Mouse (Mus musculus) mature B cell (primary cell): ENCODE results near the gene Lyrm4.
"Not testable (repeated sequence)": the region's sequence is repeated elsewhere in the genome, so short reads cannot be mapped to it uniquely, and the experiment has no call there.

Experiments
- in situ Hi-C: fragments of 300-500 bp; cut with MboI; formaldehyde crosslinking; loops from 2 replicates; pipeline ENCODE4 v1.14.3; 2019

The Lyrm4 gene

GRCm38 (mm10) chr13:35995231-35995630 is 122.1 kb downstream of the Lyrm4 start:
- in situ Hi-C loops: no loop called here

- in situ Hi-C loops: no loop called here
Observed at GRCm38 (mm10) chr13:35994067-35994466, 123.3 kb downstream of the Lyrm4 start.

- in situ Hi-C loops: not testable (repeated sequence)
Observed at GRCm38 (mm10) chr13:35991185-35991584, 126.1 kb downstream of the Lyrm4 start.

GRCm38 (mm10) chr13:35989329-35989728 is 128.0 kb downstream of the Lyrm4 start:
- in situ Hi-C loops: no loop called here

- in situ Hi-C loops: no loop called here
Observed at GRCm38 (mm10) chr13:35982985-35983384, 134.3 kb downstream of the Lyrm4 start.

- in situ Hi-C loops: no loop called here
Observed at GRCm38 (mm10) chr13:35980471-35980870, 136.9 kb downstream of the Lyrm4 start.

GRCm38 (mm10) chr13:35976912-35977311 is 140.4 kb downstream of the Lyrm4 start:
- in situ Hi-C loops: no loop called here

- in situ Hi-C loops: no loop called here
Observed at GRCm38 (mm10) chr13:35969829-35970228, 147.5 kb downstream of the Lyrm4 start.

GRCm38 (mm10) chr13:35969431-35969721 is 147.9 kb downstream of the Lyrm4 start:
- in situ Hi-C loops: no loop called here

- in situ Hi-C loops: no loop called here
Observed at GRCm38 (mm10) chr13:35968719-35969430, 148.5 kb downstream of the Lyrm4 start.

GRCm38 (mm10) chr13:35968131-35968718 is 149.1 kb downstream of the Lyrm4 start:
- in situ Hi-C loops: no loop called here

- in situ Hi-C loops: no loop called here
Observed at GRCm38 (mm10) chr13:35967690-35968089, 149.6 kb downstream of the Lyrm4 start.

GRCm38 (mm10) chr13:35963583-35963982 is 153.7 kb downstream of the Lyrm4 start:
- in situ Hi-C loops: no loop called here

GRCm38 (mm10) chr13:35959391-35960067 is 157.8 kb downstream of the Lyrm4 start:
- in situ Hi-C loops: no loop called here

- in situ Hi-C loops: no loop called here
Observed at GRCm38 (mm10) chr13:35958539-35958938, 158.8 kb downstream of the Lyrm4 start, which contains the start of gene Ppp1r3g. Gene Ppp1r3g, plus strand, starts transcription at chr13:35958839.

GRCm38 (mm10) chr13:35949814-35950455 is 167.4 kb downstream of the Lyrm4 start:
- in situ Hi-C loops: no loop called here

GRCm38 (mm10) chr13:35947354-35948000 is 169.8 kb downstream of the Lyrm4 start:
- in situ Hi-C loops: no loop called here

- in situ Hi-C loops: no loop called here
Observed at GRCm38 (mm10) chr13:35946659-35947353, 170.5 kb downstream of the Lyrm4 start.

- in situ Hi-C loops: no loop called here
Observed at GRCm38 (mm10) chr13:35940934-35941333, 176.4 kb downstream of the Lyrm4 start.

GRCm38 (mm10) chr13:35939871-35940665 is 177.3 kb downstream of the Lyrm4 start:
- in situ Hi-C loops: no loop called here

GRCm38 (mm10) chr13:35937991-35938390 is 179.3 kb downstream of the Lyrm4 start:
- in situ Hi-C loops: no loop called here
